Mouse (Mus musculus): ENCODE data around the gene Ftsj1.

DNA sequence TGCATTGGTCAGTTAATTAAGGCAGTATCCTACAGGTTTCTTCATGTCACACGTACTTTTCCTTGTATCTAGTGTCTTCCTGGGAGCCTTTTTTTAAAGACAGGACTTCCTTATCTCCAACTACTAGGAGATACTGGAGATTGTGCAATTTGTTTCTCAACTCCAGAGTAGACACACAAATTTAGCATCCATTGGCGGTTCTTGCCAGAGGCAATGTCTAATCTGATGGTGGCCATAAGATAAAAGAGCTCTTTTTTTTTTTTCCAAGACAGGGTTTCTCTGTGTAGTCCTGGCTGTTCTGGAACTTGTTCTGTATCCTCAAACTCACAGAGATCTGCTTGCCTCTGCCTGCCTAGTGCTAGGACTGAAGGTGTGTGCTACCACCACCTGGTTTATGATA lies 42.5 kb downstream of the Ftsj1 start:
- no peak for TF ChIP-seq CTCF (conservative IDR thresholded peaks at IDR 0.05; ENCODE audit: low read length)
- TF ChIP-seq NANOG (IDR thresholded peaks at IDR 0.05; ENCODE audit: borderline replicate concordance, low read length), result no peak
